In genomic region chr5:73191765-73192164, GRCm38 (mm10) we compare ENCODE assay signal across 8 mouse cellular contexts.
DNase-seq lines count a peak whose midpoint lies in the region; TF ChIP-seq lines count a peak whose summit lies in the region.
"Had no signal": no experiment of that assay in that cellular context is flagged by ENCODE, and none has a peak within 500 bp of the region (broad histone marks: within the 10 kb centered on the region; RNA-seq: fewer than 3 reads in every experiment).

No protein-coding gene starts in this region.

- H3K4me3 ChIP-seq in bone marrow, adult 2 months (replicated peaks; ENCODE audit: control insufficient read depth, low read depth, low read length) = no peak overlapping the region
- peak overlapping the region; percentile 50 for H3K4me3 ChIP-seq in megakaryocyte, embryonic 14.5 days (replicated peaks)

- 54% methylated on average over 11 of the region's 11 CpGs for WGBS in bone marrow, adult 2 months

- no peaks in the 10 kb centered on the region for H3K27me3 ChIP-seq in megakaryocyte, embryonic 14.5 days (replicated peaks)

- peak; percentile 74 for DNase-seq in 416B (ENCODE audit: low read depth)
- peak; percentile 44 to 54 for DNase-seq in heart, postnatal 10 days
- no peak for DNase-seq in layer of hippocampus, adult 8-10 months (ENCODE audit: low spot score in 2 of 2)
- no peak for DNase-seq in gastrocnemius, adult 8-10 months (ENCODE audit: low spot score in 2 of 2)
- no peak for DNase-seq in natural killer cell, adult 2 months (ENCODE audit: low spot score in 2 of 2)
- DNase-seq: thymus, postnatal 25 days had no signal

- no peaks in the 10 kb centered on the region for H3K9me3 ChIP-seq in megakaryocyte, embryonic 14.5 days

- no peak for TF ChIP-seq CTCF in bone marrow, adult 2 months (IDR thresholded peaks at IDR 0.05; ENCODE audit: control insufficient read depth, insufficient read depth, low read length)

- H3K27ac ChIP-seq in bone marrow, adult 2 months (ENCODE audit: control insufficient read depth, insufficient read depth, low read depth, low read length, poor library complexity) = peak overlapping the region; percentile 62

- H3K4me1 ChIP-seq in bone marrow, adult 2 months (ENCODE audit: control insufficient read depth, insufficient read depth, low read length) = peaks cover 2% of the 10 kb centered on the region; the same call in 1 of the 2 replicates
- H3K4me1 ChIP-seq in megakaryocyte, embryonic 14.5 days = peaks cover 76% of the 10 kb centered on the region

- TF ChIP-seq POLR2A in bone marrow, adult 2 months (IDR thresholded peaks at IDR 0.05; ENCODE audit: borderline replicate concordance, control insufficient read depth, low read depth, low read length) = no peak

- intact Hi-C loops in heart, postnatal 10 days (cut with DNase I) = no loop called here

- peaks cover 67% of the 10 kb centered on the region for H3K36me3 ChIP-seq in megakaryocyte, embryonic 14.5 days (replicated peaks; ENCODE audit: low read length)

Comparison
In these comparisons a context has a peak if more than half of its experiments do, and no peak if none do; other contexts are left out.
1. DNase-seq: peak in 416B (single experiment) and heart, postnatal 10 days (2 of 2); none in layer of hippocampus, adult 8-10 months (0 of 2), gastrocnemius, adult 8-10 months (0 of 2) and natural killer cell, adult 2 months (0 of 2).